In the genomic region with DNA sequence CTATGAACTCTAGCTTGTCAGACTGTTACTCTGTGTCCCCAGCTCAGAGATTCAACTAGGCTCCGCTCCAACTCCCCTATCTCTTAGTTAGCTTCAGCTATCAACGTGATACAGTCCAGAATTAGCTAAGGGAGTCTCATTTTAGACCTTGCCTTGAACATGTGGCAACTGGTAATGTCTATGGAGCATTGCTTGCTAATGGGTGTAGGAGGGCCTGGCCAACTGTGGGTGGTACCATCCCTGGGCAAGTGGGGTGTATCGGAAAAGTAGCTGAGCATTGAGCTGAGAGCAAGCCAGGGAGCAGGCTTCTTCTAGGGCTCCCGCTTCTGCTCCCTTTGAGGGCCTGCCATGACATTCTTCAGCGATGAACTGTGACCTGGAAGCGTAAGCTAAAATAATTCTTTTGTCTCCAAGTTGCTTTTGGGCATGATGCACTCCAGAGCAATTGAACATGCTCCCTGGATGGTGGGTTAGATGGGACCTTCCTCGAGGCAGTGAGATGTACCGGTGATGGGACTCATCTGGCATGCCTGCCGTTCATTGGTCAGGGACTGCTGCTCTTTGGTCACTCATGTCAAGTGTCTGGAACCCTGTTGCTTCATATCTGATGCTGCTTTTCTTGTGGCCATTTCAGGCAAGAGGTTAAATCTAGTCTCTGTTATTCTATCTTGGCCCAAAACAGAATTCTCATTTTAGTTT, we compare ENCODE assay signal across 23 mouse cellular contexts. TPM values are rescaled to one million over a fixed set of nuclear protein-coding genes. Genes with fewer than 3 reads are reported as not detected.
DNase-seq lines count a peak whose midpoint lies in the region; ATAC-seq lines count a peak whose summit lies in the region.
"Had no signal": no experiment of that assay in that cellular context is flagged by ENCODE, and none has a peak within 500 bp of the region (broad histone marks: within the 10 kb centered on the region; RNA-seq: fewer than 3 reads in every experiment).

No protein-coding gene starts in this region.

- H3K27me3 ChIP-seq in heart, embryonic 10.5 days (ENCODE audit: insufficient read depth, poor library complexity, severe bottlenecking), result no peaks in the 10 kb centered on the region
- no peaks in the 10 kb centered on the region for H3K27me3 ChIP-seq in heart, embryonic 16.5 days (ENCODE audit: control insufficient read depth, insufficient read depth, low read length)
- H3K27me3 ChIP-seq: liver, embryonic 15.5 days; neural tube, embryonic 15.5 days had no signal

- no peaks in the 10 kb centered on the region for H3K36me3 ChIP-seq in heart, embryonic 10.5 days
- no peaks in the 10 kb centered on the region for H3K36me3 ChIP-seq in heart, embryonic 16.5 days (ENCODE audit: control insufficient read depth, insufficient read depth)
- H3K36me3 ChIP-seq: forebrain, embryonic 10.5 days; limb, embryonic 15.5 days; liver, embryonic 15.5 days; neural tube, embryonic 15.5 days had no signal

- no peak overlapping the region for H3K4me3 ChIP-seq in heart, embryonic 10.5 days
- H3K4me3 ChIP-seq in heart, embryonic 16.5 days (ENCODE audit: low read length), result peak overlapping the region; percentile 52
- H3K4me3 ChIP-seq: forebrain, embryonic 10.5 days; left cerebral cortex, adult 2 months; limb, embryonic 15.5 days; liver, embryonic 15.5 days; neural tube, embryonic 15.5 days had no signal

- peak overlapping the region; percentile 61 for H3K4me2 ChIP-seq in heart, embryonic 16.5 days (ENCODE audit: low read depth, low read length)
- H3K4me2 ChIP-seq: hindbrain, embryonic 14.5 days; limb, embryonic 15.5 days; liver, embryonic 15.5 days; midbrain, embryonic 11.5 days; neural tube, embryonic 15.5 days had no signal

- H3K4me1 ChIP-seq in heart, embryonic 10.5 days, result peaks cover 37% of the 10 kb centered on the region
- H3K4me1 ChIP-seq in heart, embryonic 16.5 days (ENCODE audit: control insufficient read depth, insufficient read depth, low read length), result peaks cover 10% of the 10 kb centered on the region
- H3K4me1 ChIP-seq: limb, embryonic 15.5 days; liver, embryonic 15.5 days; neural tube, embryonic 15.5 days had no signal

- DNase-seq in heart, adult 11 months, result peak; percentile 95
- no peak for DNase-seq in heart, postnatal 4 days
- DNase-seq in kidney, postnatal 10 days, result peak; percentile 10
- DNase-seq in kidney, postnatal 36 days, result no peak
- DNase-seq in heart, embryonic 10.5 days (ENCODE audit: low spot score), result peak; percentile 69
- DNase-seq in adrenal gland, postnatal 36 days, result no peak
- no peak for DNase-seq in frontal cortex, postnatal 36 days (ENCODE audit: low spot score in 2 of 2)
- DNase-seq: cerebellum, adult 11 months; cerebellum, postnatal 10 days; kidney, postnatal 14 days; lung, postnatal 14 days; right cerebral cortex, adult 18-20 months; right cerebral cortex, postnatal 4 days; thymus, adult 2 months; thymus, postnatal 4 days had no signal

- H3K9me3 ChIP-seq in heart, embryonic 10.5 days, result no peaks in the 10 kb centered on the region
- H3K9me3 ChIP-seq in heart, embryonic 16.5 days (replicated peaks; ENCODE audit: control insufficient read depth, low read length), result no peaks in the 10 kb centered on the region
- H3K9me3 ChIP-seq: forebrain, embryonic 10.5 days; limb, embryonic 15.5 days; liver, embryonic 15.5 days; neural tube, embryonic 15.5 days had no signal

- peak; percentile 91 for ATAC-seq in heart, embryonic 16.5 days (replicated peaks; ENCODE audit: extremely low read depth, insufficient read depth, low FRiP score)

- peak overlapping the region; percentile 74; the same call in 1 of the 2 replicates for H3K27ac ChIP-seq in heart, embryonic 10.5 days
- H3K27ac ChIP-seq in heart, embryonic 16.5 days (ENCODE audit: low read length), result peak overlapping the region; percentile 95
- H3K27ac ChIP-seq: forebrain, embryonic 10.5 days; hindbrain, embryonic 14.5 days; left cerebral cortex, adult 2 months; limb, embryonic 15.5 days; liver, embryonic 15.5 days; neural tube, embryonic 15.5 days had no signal

- WGBS in heart, embryonic 10.5 days, result 60% methylated on average over 9 of the region's 9 CpGs
- 39% methylated on average over 9 of the region's 9 CpGs for WGBS in heart, embryonic 16.5 days

- peak overlapping the region; percentile 62; the same call in 1 of the 2 replicates for H3K9ac ChIP-seq in heart, embryonic 16.5 days (ENCODE audit: low read length)
- H3K9ac ChIP-seq: hindbrain, embryonic 14.5 days; limb, embryonic 15.5 days; liver, embryonic 15.5 days; neural tube, embryonic 15.5 days had no signal

RNA-seq across cellular contexts. Expression of gene Rbm20, which starts 16.2 kb away (rescaled TPM):
- 100 to 1,000 TPM; 265 to 287 TPM for total RNA-seq in heart, postnatal 4 days (2021)
- polyA plus RNA-seq in heart, embryonic 10.5 days (2016; fragmentation: Nextera tagmentation; extraction: Ambion mirVana), result 18.3 and 34.7 TPM in 2 replicates
- 48.1 and 50.7 TPM in 2 replicates for polyA plus RNA-seq in heart, embryonic 16.5 days (2015; fragmentation: Nextera tagmentation; extraction: Ambion mirVana)
- 1 to 10 TPM; 1.4 to 2.1 TPM for total RNA-seq in adrenal gland, postnatal 36 days (2021)

Comparison
In these comparisons a context has a peak if more than half of its experiments do, and no peak if none do; other contexts are left out.
1. DNase-seq: peak in heart, adult 11 months (single experiment), kidney, postnatal 10 days (single experiment) and heart, embryonic 10.5 days (single experiment); none in heart, postnatal 4 days (single experiment), kidney, postnatal 36 days (0 of 2), adrenal gland, postnatal 36 days (0 of 2) and frontal cortex, postnatal 36 days (0 of 2).
2. RNA of gene Rbm20, which starts 16.2 kb away (total RNA-seq): 265 to 287 TPM in heart, postnatal 4 days; 1.4 to 2.1 TPM in adrenal gland, postnatal 36 days; every median in the first group is over 10 times any median in the second.